Mouse (Mus musculus) spleen, adult 2 months (tissue): Measurements from ENCODE around the gene Tmem131. TPM values are rescaled to one million over a fixed set of nuclear protein-coding genes. Genes with fewer than 3 reads are reported as not detected.

Experiments used
- DNase-seq, 2 experiments: peaks; one replicate each; pipeline versions ENCODE4 v3.0.0 to v3.0.0-alpha.2; 2012 to 2021; ENCODE audit warnings: low spot score in 2 of 2, low read depth in 1 of 2
- H3K27ac ChIP-seq: fragments of 200-500 bp; 2 replicates; pipeline ENCODE4 v1.5.1; 2012; ENCODE audit warnings: low read length, inconsistent platforms; ENCODE audit not compliant: insufficient read depth
- H3K27me3 ChIP-seq: fragments of 200-500 bp; 2 replicates; pipeline ENCODE4 v1.6.1; 2012; ENCODE audit warnings: mild to moderate bottlenecking, moderate library complexity, low read length, inconsistent platforms; ENCODE audit not compliant: control insufficient read depth, insufficient read depth
- H3K36me3 ChIP-seq: fragments of 200-500 bp; 2 replicates; pipeline ENCODE4 v1.6.1; 2012; ENCODE audit warnings: mild to moderate bottlenecking, low read length, inconsistent platforms; ENCODE audit not compliant: control insufficient read depth, insufficient read depth
- H3K4me1 ChIP-seq: fragments of 200-500 bp; 2 replicates; pipeline ENCODE4 v1.6.1; 2011; ENCODE audit warnings: inconsistent platforms; ENCODE audit not compliant: control insufficient read depth, insufficient read depth, insufficient read length
- H3K4me3 ChIP-seq: fragments of 200-500 bp; 2 replicates; pipeline ENCODE4 v1.5.1; 2011; ENCODE audit warnings: mild to moderate bottlenecking, inconsistent platforms; ENCODE audit not compliant: insufficient read depth, insufficient read length; ENCODE audit errors: extremely low read depth
- CTCF ChIP-seq: fragments of 200-500 bp; IDR thresholded peaks from 2 replicates; pipeline ENCODE4 v1.5.1; 2011; ENCODE audit warnings: mild to moderate bottlenecking, inconsistent platforms; ENCODE audit not compliant: insufficient read depth, insufficient read length, insufficient replicate concordance; ENCODE audit errors: extremely low read depth
- POLR2A ChIP-seq: fragments of 200-500 bp; IDR thresholded peaks from 2 replicates; pipeline ENCODE4 v1.6.1; 2011; ENCODE audit warnings: low read depth, low read length, inconsistent platforms
- WGBS: fragments of 180-500 bp; shearing (Covaris S2); methylation state at CpG from one replicate; pipeline ENCODE4 v1.1.7; 2018; 5-methylcytosine and 5-hydroxymethylcytosine counted together
- polyA plus RNA-seq: library from polyadenylated mRNA; depleted of rRNA; stranded (reverse); fragments of >200 nt; gene quantifications from 2 replicates; pipeline ENCODE4 v1.2.3, GENCODE M21; 2012

The Tmem131 gene
- polyA plus RNA-seq, 1 experiment: 23.7 TPM

DNA sequence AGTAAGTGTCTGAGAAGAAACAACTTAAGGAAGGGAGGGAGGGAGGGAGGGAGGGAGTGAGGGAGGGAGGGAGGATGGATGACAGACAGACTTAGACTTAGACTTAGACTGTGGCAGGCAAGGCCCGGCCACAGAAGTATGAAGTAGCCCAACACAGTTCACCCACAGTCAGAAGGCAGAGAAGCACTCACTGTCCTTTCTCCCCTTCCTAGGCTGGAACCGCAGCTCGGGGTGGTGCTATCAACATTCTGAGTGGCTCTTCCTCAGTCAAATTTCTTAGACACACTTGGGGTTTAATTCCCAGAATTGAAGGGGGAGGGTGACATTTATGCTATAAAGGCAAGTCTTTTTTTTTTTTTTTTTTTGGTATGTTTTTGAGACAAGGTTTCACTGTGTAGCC, 51.0 kb downstream of the Tmem131 start:
- 58% methylated on average over 3 of the region's 3 CpGs for WGBS
- Histone ChIP-seq H3K27ac (no peak overlapping the region), H3K4me1 (no peaks in the 10 kb centered on the region), H3K27me3 (no peaks in the 10 kb centered on the region), H3K36me3 (no peaks in the 10 kb centered on the region), H3K4me3 (no peak overlapping the region)
- TF ChIP-seq POLR2A: no peak
- no peak for TF ChIP-seq CTCF
- DNase-seq: no peak

GRCm38 (mm10) chr1:36889016-36889415, 54.5 kb downstream of the Tmem131 start:
- 93% methylated on average over 5 of the region's 5 CpGs for WGBS
- DNase-seq: no peak
- TF ChIP-seq CTCF (no peak), POLR2A (no peak)
- peaks cover 3% of the 10 kb centered on the region; the same call in 1 of the 2 replicates for H3K4me1 ChIP-seq
- no peak overlapping the region for H3K27ac ChIP-seq
- H3K4me3 ChIP-seq: no peak overlapping the region
- no peaks in the 10 kb centered on the region for H3K27me3 ChIP-seq
- no peaks in the 10 kb centered on the region for H3K36me3 ChIP-seq

GRCm38 (mm10) chr1:36887172-36887571, 56.3 kb downstream of the Tmem131 start:
- WGBS: 84% methylated on average over 3 of the region's 3 CpGs
- TF ChIP-seq POLR2A (no peak), CTCF (no peak)
- Histone ChIP-seq H3K36me3 (no peaks in the 10 kb centered on the region), H3K4me1 (peaks cover 5% of the 10 kb centered on the region; the same call in 1 of the 2 replicates), H3K27me3 (no peaks in the 10 kb centered on the region), H3K27ac (no peak overlapping the region), H3K4me3 (no peak overlapping the region)
- no peak for DNase-seq

DNA sequence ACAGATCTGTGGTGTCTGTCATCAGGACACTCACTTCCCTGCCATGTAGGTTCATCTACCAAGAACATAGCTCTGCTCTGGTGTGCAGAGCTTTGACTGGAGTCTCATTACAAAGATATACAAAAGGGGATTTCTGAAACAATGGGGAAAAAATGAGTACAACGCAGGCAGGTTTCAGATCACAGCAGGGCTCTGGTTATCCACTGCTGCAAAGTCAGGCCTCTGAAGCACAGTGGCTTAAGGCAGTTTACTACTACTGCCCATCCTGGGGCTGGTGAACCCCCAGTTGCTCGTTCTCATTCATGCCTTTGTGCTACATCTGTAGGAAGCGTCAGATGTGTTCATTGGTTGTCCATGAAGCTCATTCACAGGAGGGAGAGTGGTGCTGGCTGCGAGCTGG, 57.0 kb downstream of the Tmem131 start:
- peaks cover 7% of the 10 kb centered on the region; the same call in 1 of the 2 replicates for H3K4me1 ChIP-seq
- TF ChIP-seq CTCF (no peak), POLR2A (no peak)
- H3K4me3 ChIP-seq: no peak overlapping the region
- 88% methylated on average over 4 of the region's 4 CpGs for WGBS
- no peaks in the 10 kb centered on the region for H3K36me3 ChIP-seq
- DNase-seq: no peak
- no peaks in the 10 kb centered on the region for H3K27me3 ChIP-seq
- H3K27ac ChIP-seq: no peak overlapping the region

DNA sequence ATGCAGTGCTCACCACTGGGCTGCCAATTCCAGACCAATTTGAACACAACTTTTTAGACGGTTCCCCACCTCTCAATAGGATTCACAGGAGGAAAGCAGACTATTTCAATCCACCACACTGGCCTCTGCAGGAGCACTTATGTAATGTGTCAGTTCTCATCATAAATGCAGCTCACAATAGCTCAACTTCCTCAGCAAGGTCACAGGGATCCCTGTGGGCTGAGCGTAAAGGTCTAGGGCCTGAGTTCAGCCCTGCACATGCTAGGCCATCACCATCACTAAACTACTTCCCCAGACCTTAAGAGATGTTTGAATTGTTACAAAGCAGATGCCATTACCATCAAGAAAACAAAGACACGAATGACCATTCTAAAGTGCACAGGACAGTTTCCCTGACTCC, 58.9 kb downstream of the Tmem131 start:
- TF ChIP-seq CTCF (no peak), POLR2A (no peak)
- no peaks in the 10 kb centered on the region; the same call in 1 of the 2 replicates for H3K36me3 ChIP-seq
- 59% methylated on average over 3 of the region's 3 CpGs for WGBS

GRCm38 (mm10) chr1:36883805-36884204, 59.7 kb downstream of the Tmem131 start:
- no peaks in the 10 kb centered on the region for H3K27me3 ChIP-seq
- DNase-seq: no peak
- no peaks in the 10 kb centered on the region; the same call in 1 of the 2 replicates for H3K36me3 ChIP-seq
- TF ChIP-seq POLR2A (no peak), CTCF (no peak)
- H3K4me3 ChIP-seq: no peak overlapping the region
- H3K27ac ChIP-seq: peak overlapping the region; percentile 7; the same call in 1 of the 2 replicates
- WGBS: 27% methylated on average over 2 of the region's 2 CpGs
- peaks cover 7% of the 10 kb centered on the region; the same call in 1 of the 2 replicates for H3K4me1 ChIP-seq

More for the DNA sequence above, 58.9 kb downstream of the Tmem131 start:
- DNase-seq: no peak
- Histone ChIP-seq H3K27ac (no peak overlapping the region), H3K4me1 (peaks cover 7% of the 10 kb centered on the region; the same call in 1 of the 2 replicates), H3K4me3 (no peak overlapping the region), H3K27me3 (no peaks in the 10 kb centered on the region)

DNA sequence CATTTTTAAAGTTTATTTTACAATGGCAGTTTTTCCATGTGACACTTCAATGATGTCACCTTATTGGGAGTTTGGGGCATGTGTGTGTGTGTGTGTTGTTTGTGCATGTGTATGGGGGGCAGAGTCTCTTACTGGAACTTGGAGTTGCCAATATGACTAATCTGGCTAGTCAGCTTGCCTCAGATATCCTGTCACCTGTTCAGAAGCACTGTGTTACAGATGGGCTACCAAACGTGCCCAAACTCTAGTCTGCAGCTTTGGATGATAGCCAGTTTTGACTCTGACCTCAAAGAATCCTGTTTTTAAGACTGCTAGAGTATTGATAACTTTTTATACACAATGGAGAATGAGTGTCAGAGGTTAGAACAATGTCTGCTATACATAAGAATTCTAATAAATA, 64.3 kb downstream of the Tmem131 start:
- no peak overlapping the region for H3K4me3 ChIP-seq
- no peak for DNase-seq
- H3K4me1 ChIP-seq: peaks cover 5% of the 10 kb centered on the region; the same call in 1 of the 2 replicates
- no peaks in the 10 kb centered on the region for H3K27me3 ChIP-seq
- H3K27ac ChIP-seq: no peak overlapping the region
- H3K36me3 ChIP-seq: no peaks in the 10 kb centered on the region; the same call in 1 of the 2 replicates
- TF ChIP-seq POLR2A (no peak), CTCF (no peak)
- WGBS: 38% methylated on average over 1 of the region's 1 CpGs
